Mouse (Mus musculus) adrenal gland, adult 18-20 months (tissue): Measurements from ENCODE around the gene Timm29. TPM values are rescaled to one million over a fixed set of nuclear protein-coding genes. Genes with fewer than 3 reads are reported as not detected.
A peak's percentile ranks its signal among the peaks of the same experiment; 100 is the strongest.
"Not testable (repeated sequence)": the region's sequence is repeated elsewhere in the genome, so short reads cannot be mapped to it uniquely, and the experiment has no call there.

Source experiments
- DNase-seq, 2 experiments: peaks; one replicate each; pipeline ENCODE4 v3.0.0; 2021 to 2022; ENCODE audit warnings: low spot score in 2 of 2
- total RNA-seq, 2 experiments: library from RNA; stranded (reverse); gene quantifications; 1 replicate in 1 of 2; 2 replicates in 1 of 2; pipeline ENCODE4 v1.2.3; 2021

Gene Timm29
- total RNA-seq, 2 experiments from 2014 or later, result 51.4 to 64.4 TPM

DNA sequence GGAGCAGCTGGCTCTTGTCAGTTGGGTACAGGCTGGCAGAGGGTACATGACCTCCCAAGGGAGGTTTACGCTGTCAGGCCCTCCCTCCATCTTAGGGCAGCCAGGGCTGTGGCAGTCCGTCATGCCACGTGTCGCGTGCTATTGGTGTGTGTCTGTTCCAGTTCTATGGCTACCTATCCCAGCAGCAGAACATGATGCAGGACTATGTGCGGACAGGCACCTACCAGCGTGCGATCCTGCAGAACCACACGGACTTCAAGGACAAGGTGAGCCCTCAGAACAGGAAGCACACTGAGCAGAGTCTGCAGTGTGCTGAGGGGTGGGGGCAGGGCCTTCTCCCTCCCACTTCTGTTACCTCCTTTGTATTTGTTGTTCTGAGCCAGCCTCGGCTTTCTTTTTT is 17.3 kb upstream of the Timm29 start:
- no peak for DNase-seq

DNA sequence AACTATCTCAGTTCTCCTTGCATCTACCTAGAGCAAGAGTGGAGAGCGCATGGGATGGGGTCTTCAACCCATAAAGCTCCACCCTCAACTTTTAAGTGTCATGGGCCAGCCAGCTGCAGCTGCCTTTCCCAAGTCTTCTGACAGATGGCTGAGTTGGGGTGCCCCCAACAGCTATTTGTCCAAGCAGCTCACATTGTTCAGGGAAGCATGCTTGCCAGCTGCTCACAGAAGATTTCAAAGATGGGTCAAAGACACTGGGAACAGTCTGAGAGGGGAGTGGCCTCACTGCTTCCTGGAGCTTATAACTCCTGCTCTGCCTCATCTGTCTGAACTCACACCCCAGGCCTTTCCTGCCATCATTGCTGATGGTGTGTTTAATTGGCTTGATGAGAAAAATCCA is 16.2 kb upstream of the Timm29 start:
- no peak for DNase-seq

DNA sequence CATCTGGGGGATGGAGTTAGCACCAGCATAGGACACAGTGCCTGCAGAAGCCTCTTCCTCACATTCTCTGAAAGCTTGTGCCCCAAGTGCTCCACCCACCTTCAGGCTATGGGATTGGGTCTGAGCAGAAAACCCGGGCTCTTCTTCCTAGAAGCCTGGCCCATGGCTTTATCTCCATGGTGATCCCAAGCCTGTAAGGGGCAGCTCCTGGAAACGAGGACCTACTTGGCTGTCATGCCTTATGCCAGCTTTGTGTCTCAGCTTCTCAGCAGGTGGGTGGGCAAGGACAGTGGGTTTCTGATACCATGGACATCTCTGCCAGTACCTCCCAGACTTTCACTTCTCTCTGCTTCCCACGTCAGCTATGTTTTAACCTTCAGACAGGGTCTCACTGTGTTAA is 14.3 kb upstream of the Timm29 start:
- DNase-seq, result no peak

DNA sequence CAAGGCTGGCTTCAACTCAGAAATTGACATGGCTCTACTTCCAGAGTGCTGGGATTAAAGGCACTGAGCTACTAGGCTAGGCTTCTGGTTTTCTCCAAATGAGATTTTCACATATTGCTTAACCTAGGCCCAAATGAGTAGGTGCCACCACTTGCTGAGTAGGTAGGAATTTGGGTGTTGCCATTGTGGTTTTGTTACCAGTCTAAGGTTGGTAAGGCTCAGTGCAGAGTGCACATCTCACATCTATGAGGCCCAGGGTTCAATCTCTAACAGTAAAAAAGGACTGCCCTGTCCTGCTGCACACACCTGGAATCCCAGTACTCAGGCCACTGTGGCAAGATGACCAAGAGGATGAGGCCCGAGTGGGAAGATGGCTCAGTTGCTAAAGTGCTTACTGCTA is 7.1 kb upstream of the Timm29 start:
- DNase-seq, result no peak

GRCm38 (mm10) chr9:21587678-21588349 is 4.7 kb upstream of the Timm29 start:
- DNase-seq, result no peak

DNA sequence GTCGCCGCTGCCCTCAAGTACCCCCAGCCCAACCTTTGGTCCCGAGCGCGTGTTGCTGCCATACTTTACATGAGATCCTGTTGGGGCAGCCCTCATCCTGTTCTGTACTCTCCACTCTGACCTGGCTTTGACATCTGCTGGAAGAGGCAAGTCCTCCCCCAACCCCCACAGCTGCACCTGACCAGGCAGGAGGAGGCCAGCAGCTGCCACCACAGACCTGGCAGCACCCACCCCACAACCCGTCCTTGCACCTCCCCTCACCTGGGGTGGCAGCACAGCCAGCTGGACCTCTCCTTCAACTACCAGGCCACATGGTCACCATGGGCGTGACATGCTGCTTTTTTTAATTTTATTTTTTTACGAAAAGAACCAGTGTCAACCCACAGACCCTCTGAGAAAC is 4.2 kb upstream of the Timm29 start:
- no peak for DNase-seq

DNA sequence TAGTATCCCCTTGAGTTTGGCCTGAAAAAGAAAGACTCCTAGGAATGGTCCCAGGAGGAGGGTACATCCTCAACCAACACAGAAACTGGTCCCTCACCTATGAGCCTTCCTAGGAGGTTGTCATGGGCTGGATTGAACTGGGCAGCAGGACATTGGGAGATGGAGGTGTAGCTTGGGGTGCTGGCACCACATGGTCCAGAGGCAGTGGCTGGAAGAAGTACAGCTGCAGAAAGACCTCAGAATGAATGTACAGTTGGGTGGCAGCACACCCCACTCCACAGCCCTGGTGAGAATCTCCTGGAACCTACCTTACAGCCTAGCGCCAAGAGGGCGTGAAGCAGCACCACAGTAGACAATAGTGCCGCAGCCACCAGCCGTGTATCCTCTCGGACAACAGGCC is 3.0 kb upstream of the Timm29 start:
- DNase-seq, result no peak

DNA sequence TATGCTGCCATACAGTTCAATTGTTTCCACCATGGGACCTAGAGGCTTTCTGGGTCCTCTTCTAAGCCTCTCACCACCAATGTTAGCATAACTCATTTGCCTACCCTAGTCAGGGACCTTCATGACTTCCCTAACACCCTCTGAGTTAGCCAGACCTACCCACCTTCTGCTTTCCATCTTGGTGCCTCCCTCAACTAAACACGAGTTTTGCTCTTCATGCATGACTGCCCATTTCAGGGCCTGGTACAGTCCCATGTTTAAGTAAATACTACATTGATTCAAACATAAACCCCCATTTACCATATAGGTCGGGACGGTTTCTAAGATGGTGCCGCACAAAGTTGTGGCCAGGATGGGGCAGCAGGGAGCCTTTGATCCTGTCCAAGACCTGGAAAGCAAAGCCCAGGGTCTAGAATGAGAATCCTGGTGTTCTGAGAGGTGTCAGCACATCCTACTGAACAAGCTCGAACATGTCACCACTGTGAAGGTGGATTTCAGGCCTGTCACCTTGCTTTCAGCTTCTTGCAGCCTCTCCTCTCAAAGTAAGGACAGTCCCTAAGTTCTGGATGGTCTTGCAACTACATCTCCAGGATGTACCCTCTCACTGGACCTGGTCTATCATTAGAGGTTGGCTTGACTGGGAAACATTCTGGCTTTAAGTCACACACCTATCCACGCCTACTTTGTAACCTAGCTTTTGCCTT is 1.2 kb upstream of the Timm29 start:
- no peak for DNase-seq

DNA sequence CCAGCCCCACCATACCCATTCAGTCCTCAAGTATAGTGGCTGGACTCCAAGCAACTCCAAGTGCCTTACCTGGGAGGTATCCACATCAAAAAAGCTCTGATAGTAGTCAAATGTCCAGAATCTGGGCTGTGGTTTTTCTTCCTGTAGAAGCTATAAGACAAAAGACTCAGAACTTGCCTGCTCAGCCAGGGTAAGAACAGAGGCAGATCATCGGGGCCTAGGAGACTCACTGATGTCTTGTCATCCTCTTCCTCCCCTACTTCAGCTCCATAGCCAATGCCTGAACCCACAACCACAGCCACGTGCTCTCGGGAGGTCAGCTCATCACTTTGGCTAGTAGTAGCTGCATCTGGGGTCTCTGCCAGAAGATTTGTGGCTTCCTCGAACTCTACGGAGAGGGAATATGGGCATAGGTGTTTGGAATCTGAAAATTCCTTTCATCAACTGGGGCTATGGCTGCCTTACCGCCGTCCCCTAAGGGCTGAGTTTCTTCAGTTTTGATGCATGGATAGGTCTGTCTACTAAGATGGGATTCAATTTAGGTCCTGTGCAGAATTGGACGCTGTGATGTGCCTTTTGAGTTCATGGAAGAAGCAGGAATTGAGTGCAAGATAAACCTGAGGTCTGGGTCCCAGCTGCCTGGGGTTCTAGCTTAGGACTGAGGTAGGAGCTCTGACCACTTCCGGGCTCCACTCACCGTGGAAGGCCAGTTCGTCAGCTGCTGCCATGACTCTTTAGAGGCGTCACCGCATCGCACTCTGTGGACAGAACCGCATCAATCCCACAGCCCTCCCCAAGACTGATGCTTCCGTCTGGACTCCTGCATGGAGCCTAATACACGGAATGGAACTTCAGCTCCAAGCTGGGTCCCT is 455 bp upstream of the Timm29 start:
- no peak for DNase-seq

GRCm38 (mm10) chr9:21593122-21593721 is 700 bp downstream of the Timm29 start:
- peak; percentile 65 to 70 for DNase-seq

- not testable (repeated sequence) for DNase-seq
These were observed 1.8 kb downstream of the Timm29 start for GRCm38 (mm10) chr9:21594350-21594749.

- no peak for DNase-seq
These were observed 2.3 kb downstream of the Timm29 start for GRCm38 (mm10) chr9:21594838-21595237.

- no peak for DNase-seq
These were observed 5.7 kb downstream of the Timm29 start for GRCm38 (mm10) chr9:21598198-21598597.

GRCm38 (mm10) chr9:21600186-21600585 is 7.7 kb downstream of the Timm29 start:
- no peak for DNase-seq

GRCm38 (mm10) chr9:21601073-21601472 is 8.6 kb downstream of the Timm29 start:
- DNase-seq, result no peak

DNA sequence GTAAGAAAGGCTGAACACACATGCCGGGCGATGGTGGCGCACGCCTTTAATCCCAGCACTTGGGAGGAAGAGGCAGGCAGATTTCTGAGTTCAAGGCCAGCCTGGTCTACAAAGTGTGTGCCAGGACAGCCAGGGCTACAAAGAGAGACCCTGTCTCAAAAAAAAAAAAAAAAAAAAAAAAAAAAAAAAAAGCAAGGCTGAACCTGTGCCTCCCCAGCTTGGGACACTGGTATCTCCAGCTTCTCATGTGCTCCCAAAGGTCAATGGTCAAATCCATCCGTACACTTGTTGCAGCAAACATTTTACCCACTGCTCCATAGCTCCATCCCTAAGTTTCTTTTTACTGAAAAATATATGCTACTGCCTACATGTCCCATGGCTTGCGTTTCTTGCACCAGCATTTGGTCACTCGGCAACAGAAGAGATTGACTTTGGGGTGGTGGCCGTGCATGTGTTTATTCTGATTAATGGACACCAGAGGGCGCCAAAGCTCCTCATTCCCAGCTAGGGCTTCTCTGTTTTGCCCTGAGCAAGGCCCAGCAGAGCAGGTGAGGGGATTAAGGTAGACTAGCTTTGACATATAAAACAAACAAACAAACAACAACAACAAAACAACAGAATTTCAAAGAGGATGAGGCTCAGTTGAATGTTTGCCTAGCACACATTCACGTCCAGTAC is 9.3 kb downstream of the Timm29 start:
- DNase-seq, result peak; percentile 64 to 70

GRCm38 (mm10) chr9:21604119-21604518 is 11.6 kb downstream of the Timm29 start:
- DNase-seq, result no peak

- DNase-seq, result no peak
These were observed 13.3 kb downstream of the Timm29 start for GRCm38 (mm10) chr9:21605865-21606264.

DNA sequence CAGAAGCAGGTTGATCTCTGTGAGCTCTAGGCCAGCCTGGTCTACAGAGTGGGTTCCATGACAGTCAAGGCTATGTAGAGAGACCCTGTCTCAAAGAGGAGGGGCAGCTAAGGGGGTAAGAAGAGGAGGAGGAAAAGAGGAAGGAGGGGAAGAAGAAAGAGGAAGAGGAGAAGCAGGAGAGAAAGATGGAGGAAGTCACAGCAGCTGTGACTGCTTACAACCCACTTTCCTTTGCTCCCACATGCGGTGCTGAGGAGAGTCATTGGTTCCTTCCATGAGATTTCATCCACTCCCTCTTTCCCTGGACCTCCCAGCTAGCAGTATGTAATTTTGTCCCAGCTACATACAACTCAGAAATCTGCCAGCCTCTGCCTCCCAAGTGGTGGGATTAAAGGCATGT is 14.1 kb downstream of the Timm29 start:
- no peak for DNase-seq

DNA sequence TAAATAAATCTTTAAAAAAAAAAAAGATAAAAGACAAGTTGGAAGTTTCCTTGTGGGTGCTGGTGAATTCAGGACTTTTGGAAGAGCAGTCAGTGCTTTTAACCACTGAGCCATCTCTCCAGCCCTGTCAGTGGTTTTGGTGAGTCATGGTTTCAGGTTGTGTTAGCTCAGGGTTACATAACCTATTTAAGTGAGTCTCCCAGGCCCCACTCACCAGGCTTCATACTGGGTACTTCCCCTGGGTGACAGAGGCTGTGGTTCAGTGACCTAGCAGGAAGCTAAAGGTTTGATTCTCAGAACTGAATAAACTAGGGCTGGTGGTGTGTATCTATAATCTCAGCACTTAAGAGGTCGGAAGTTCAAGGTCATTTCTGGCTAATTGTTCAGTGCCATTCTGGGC is 17.3 kb downstream of the Timm29 start:
- DNase-seq, result no peak
